Mouse (Mus musculus) liver, embryonic 14.5 days (tissue): Measurements from ENCODE around the gene Ear6.

Experiments
- CTCF ChIP-seq: IDR thresholded peaks from 2 replicates; pipeline ENCODE4 v1.5.1; 2016; ENCODE audit warnings: antibody characterized with exemption, low read depth, control low read depth
- EP300 ChIP-seq: IDR thresholded peaks from 2 replicates; pipeline ENCODE4 v1.6.1; 2016; ENCODE audit warnings: antibody characterized with exemption, low read depth

DNA sequence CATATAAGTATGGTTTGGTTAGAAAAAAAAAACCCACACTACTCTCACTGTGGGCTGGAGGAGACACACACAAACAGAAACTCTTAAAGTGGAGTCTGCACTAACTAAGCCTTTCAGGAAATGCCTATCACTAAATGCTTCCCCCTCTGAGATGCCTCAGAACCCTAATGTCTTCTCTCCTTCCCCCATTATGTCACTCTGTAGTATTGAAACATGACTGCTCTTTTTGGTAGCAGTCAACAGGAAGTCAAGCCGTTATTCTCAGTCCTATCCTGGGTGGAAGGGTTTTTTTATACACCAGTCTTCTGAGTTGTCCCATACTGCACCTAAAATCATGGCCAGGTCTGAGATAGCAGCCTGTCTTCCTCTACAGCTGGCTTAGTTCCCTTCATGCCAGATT is 26.9 kb upstream of the Ear6 start:
- TF ChIP-seq CTCF (no peak), EP300 (no peak)
